Mouse (Mus musculus) heart, embryonic 15.5 days (tissue): ENCODE measurements around the gene 1700122O11Rik. TPM values are rescaled to one million over a fixed set of nuclear protein-coding genes. Genes with fewer than 3 reads are reported as not detected.
A peak's percentile ranks its signal among the peaks of the same experiment; 100 is the strongest.

Experiments used
- ATAC-seq: fragments of 200-750 bp; cut with Nextera tagmentation; replicated peaks from 2 replicates; pipeline ENCODE4 v1.8.0; 2017; ENCODE audit warnings: low read depth, moderate TSS enrichment; ENCODE audit not compliant: insufficient number of reproducible peaks, insufficient read depth, low FRiP score
- H3K27ac ChIP-seq: fragments of 300-500 bp; sonication (generic); 2 replicates; pipeline ENCODE4 v1.5.1; 2015; ENCODE audit warnings: mild to moderate bottlenecking, inconsistent platforms
- H3K27me3 ChIP-seq: fragments of 300-500 bp; sonication (generic); 2 replicates; pipeline ENCODE4 v1.6.1; 2015; ENCODE audit warnings: inconsistent platforms
- H3K36me3 ChIP-seq: fragments of 300-500 bp; sonication (generic); 2 replicates; pipeline ENCODE4 v1.6.1; 2015; ENCODE audit warnings: mild to moderate bottlenecking, inconsistent platforms
- H3K4me1 ChIP-seq: fragments of 300-500 bp; sonication (generic); replicated peaks from 2 replicates; pipeline ENCODE4 v1.6.1; 2015; ENCODE audit warnings: inconsistent platforms
- H3K4me2 ChIP-seq: fragments of 300-500 bp; sonication (generic); 2 replicates; pipeline ENCODE4 v1.6.1; 2015; ENCODE audit warnings: inconsistent platforms, mild to moderate bottlenecking, moderate library complexity
- H3K4me3 ChIP-seq: fragments of 300-500 bp; sonication (generic); 2 replicates; pipeline ENCODE4 v1.5.1; 2015; ENCODE audit warnings: mild to moderate bottlenecking, inconsistent platforms
- H3K9ac ChIP-seq: fragments of 300-500 bp; sonication (generic); 2 replicates; pipeline ENCODE4 v1.6.1; 2015; ENCODE audit warnings: mild to moderate bottlenecking, inconsistent platforms
- H3K9me3 ChIP-seq: fragments of 300-500 bp; sonication (generic); replicated peaks from 2 replicates; pipeline ENCODE4 v1.6.1; 2016; ENCODE audit warnings: inconsistent platforms
- WGBS: fragments of 180-500 bp; shearing (Covaris S2); methylation state at CpG from one replicate; pipeline ENCODE4 v1.1.7; 2015; ENCODE audit warnings: mixed read lengths; 5-methylcytosine and 5-hydroxymethylcytosine counted together
- polyA plus RNA-seq: library from polyadenylated mRNA; unstranded; fragments of >200 nt; fragmentation: Nextera tagmentation; extraction: Ambion mirVana; gene quantifications from 2 replicates; pipeline ENCODE4 v1.2.1, GENCODE M21; 2015

1700122O11Rik gene
- polyA plus RNA-seq, 1 experiment from 2014 or later: not detected

- H3K27ac ChIP-seq: peak overlapping the region; percentile 62
- no peak overlapping the region for H3K9ac ChIP-seq
- peaks cover 67% of the 10 kb centered on the region for H3K4me1 ChIP-seq
Observed at GRCm38 (mm10) chr17:48027677-48028076, 10.4 kb downstream of the 1700122O11Rik start.

GRCm38 (mm10) chr17:48027019-48027418 lies 11.1 kb downstream of the 1700122O11Rik start:
- H3K4me2 ChIP-seq: no peak overlapping the region
- no peak overlapping the region for H3K9ac ChIP-seq
- H3K9me3 ChIP-seq: no peaks in the 10 kb centered on the region
- 0 out of 2 replicates have a peak, but pooled peaks cover 4% of the 10 kb centered on the region for H3K27me3 ChIP-seq
- ATAC-seq: no peak
- 91% methylated on average over 5 of the region's 5 CpGs for WGBS
- peak overlapping the region; percentile 62 for H3K27ac ChIP-seq
- peaks cover 71% of the 10 kb centered on the region for H3K4me1 ChIP-seq
- no peaks in the 10 kb centered on the region for H3K36me3 ChIP-seq
- no peak overlapping the region for H3K4me3 ChIP-seq

More at GRCm38 (mm10) chr17:48027677-48028076, 10.4 kb downstream of the 1700122O11Rik start:
- no peak overlapping the region for H3K4me3 ChIP-seq
- no peaks in the 10 kb centered on the region for H3K9me3 ChIP-seq
- 38% methylated on average over 6 of the region's 6 CpGs for WGBS
- H3K4me2 ChIP-seq: no peak overlapping the region
- peak; percentile 29 for ATAC-seq
- no peaks in the 10 kb centered on the region for H3K36me3 ChIP-seq
- 0 out of 2 replicates have a peak, but pooled peaks cover 4% of the 10 kb centered on the region for H3K27me3 ChIP-seq

GRCm38 (mm10) chr17:48024045-48024444 lies 14.0 kb downstream of the 1700122O11Rik start:
- Histone ChIP-seq H3K27ac (peak overlapping the region; percentile 81), H3K36me3 (no peaks in the 10 kb centered on the region), H3K4me2 (peak overlapping the region; percentile 37), H3K27me3 (no peaks in the 10 kb centered on the region), H3K9me3 (no peaks in the 10 kb centered on the region), H3K4me3 (no peak overlapping the region), H3K9ac (no peak overlapping the region), H3K4me1 (peaks cover 47% of the 10 kb centered on the region)
- 32% methylated on average over 8 of the region's 8 CpGs for WGBS
- ATAC-seq: peak; percentile 65

- H3K4me2 ChIP-seq: no peak overlapping the region
- no peak overlapping the region for H3K4me3 ChIP-seq
- no peaks in the 10 kb centered on the region for H3K36me3 ChIP-seq
- no peaks in the 10 kb centered on the region for H3K27me3 ChIP-seq
- WGBS: 36% methylated on average over 2 of the region's 2 CpGs
- no peaks in the 10 kb centered on the region for H3K9me3 ChIP-seq
- peak; percentile 23 for ATAC-seq
- H3K4me1 ChIP-seq: peaks cover 25% of the 10 kb centered on the region
- H3K9ac ChIP-seq: no peak overlapping the region
- H3K27ac ChIP-seq: no peak overlapping the region
Observed at GRCm38 (mm10) chr17:48019585-48019984, 18.5 kb downstream of the 1700122O11Rik start.

- Histone ChIP-seq H3K4me3 (no peak overlapping the region), H3K27me3 (no peaks in the 10 kb centered on the region), H3K4me2 (no peak overlapping the region), H3K4me1 (peaks cover 4% of the 10 kb centered on the region), H3K9ac (no peak overlapping the region), H3K36me3 (no peaks in the 10 kb centered on the region), H3K27ac (no peak overlapping the region), H3K9me3 (no peaks in the 10 kb centered on the region)
- ATAC-seq: no peak
- WGBS: 68% methylated on average over 5 of the region's 5 CpGs
Observed at GRCm38 (mm10) chr17:48016566-48016965, 21.5 kb downstream of the 1700122O11Rik start.

- Histone ChIP-seq H3K27ac (no peak overlapping the region), H3K27me3 (no peaks in the 10 kb centered on the region), H3K4me3 (no peak overlapping the region), H3K9ac (no peak overlapping the region), H3K4me2 (no peak overlapping the region), H3K4me1 (peaks cover 7% of the 10 kb centered on the region), H3K36me3 (no peaks in the 10 kb centered on the region), H3K9me3 (no peaks in the 10 kb centered on the region)
- 67% methylated on average over 10 of the region's 10 CpGs for WGBS
- ATAC-seq: no peak
Observed at GRCm38 (mm10) chr17:48012561-48012960, 25.5 kb downstream of the 1700122O11Rik start.

- no peak overlapping the region for H3K9ac ChIP-seq
- H3K27me3 ChIP-seq: no peaks in the 10 kb centered on the region
- H3K9me3 ChIP-seq: no peaks in the 10 kb centered on the region
- H3K27ac ChIP-seq: no peak overlapping the region
- no peaks in the 10 kb centered on the region for H3K36me3 ChIP-seq
- WGBS: 91% methylated on average over 12 of the region's 12 CpGs
- H3K4me2 ChIP-seq: no peak overlapping the region
- H3K4me1 ChIP-seq: peaks cover 9% of the 10 kb centered on the region
- ATAC-seq: no peak
- no peak overlapping the region for H3K4me3 ChIP-seq
Observed at GRCm38 (mm10) chr17:48011105-48011504, 27.0 kb downstream of the 1700122O11Rik start.

GRCm38 (mm10) chr17:48010283-48010682 lies 27.8 kb downstream of the 1700122O11Rik start:
- Histone ChIP-seq H3K4me3 (no peak overlapping the region), H3K27ac (no peak overlapping the region), H3K36me3 (no peaks in the 10 kb centered on the region), H3K4me1 (peaks cover 12% of the 10 kb centered on the region), H3K9me3 (no peaks in the 10 kb centered on the region), H3K9ac (no peak overlapping the region), H3K4me2 (no peak overlapping the region), H3K27me3 (no peaks in the 10 kb centered on the region)
- WGBS: 53% methylated on average over 11 of the region's 11 CpGs
- ATAC-seq: 0 out of 2 replicates have a peak, but pooled peaks have one; percentile 28

GRCm38 (mm10) chr17:48005816-48006215 lies 32.3 kb downstream of the 1700122O11Rik start:
- Histone ChIP-seq H3K27ac (no peak overlapping the region), H3K4me1 (peaks cover 32% of the 10 kb centered on the region), H3K4me3 (no peak overlapping the region), H3K9me3 (no peaks in the 10 kb centered on the region), H3K36me3 (no peaks in the 10 kb centered on the region), H3K4me2 (no peak overlapping the region), H3K27me3 (no peaks in the 10 kb centered on the region), H3K9ac (no peak overlapping the region)
- no peak for ATAC-seq
- 60% methylated on average over 4 of the region's 4 CpGs for WGBS

GRCm38 (mm10) chr17:48005091-48005490 lies 33.0 kb downstream of the 1700122O11Rik start:
- no peak; the same call in 1 of the 2 replicates for ATAC-seq
- no peaks in the 10 kb centered on the region for H3K9me3 ChIP-seq
- 0 out of 2 replicates have a peak overlapping the region, but pooled peaks have one; percentile 14 for H3K9ac ChIP-seq
- H3K27me3 ChIP-seq: no peaks in the 10 kb centered on the region
- peaks cover 30% of the 10 kb centered on the region for H3K4me1 ChIP-seq
- H3K4me3 ChIP-seq: no peak overlapping the region
- H3K27ac ChIP-seq: peak overlapping the region; percentile 79
- 11% methylated on average over 8 of the region's 8 CpGs for WGBS
- no peaks in the 10 kb centered on the region for H3K36me3 ChIP-seq
- no peak overlapping the region for H3K4me2 ChIP-seq

GRCm38 (mm10) chr17:48004619-48005018 lies 33.5 kb downstream of the 1700122O11Rik start:
- H3K27ac ChIP-seq: peak overlapping the region; percentile 79
- no peak overlapping the region for H3K4me3 ChIP-seq
- H3K9me3 ChIP-seq: no peaks in the 10 kb centered on the region
- H3K4me2 ChIP-seq: no peak overlapping the region
- no peak for ATAC-seq
- H3K9ac ChIP-seq: 0 out of 2 replicates have a peak overlapping the region, but pooled peaks have one; percentile 14
- H3K27me3 ChIP-seq: no peaks in the 10 kb centered on the region
- 37% methylated on average over 9 of the region's 9 CpGs for WGBS
- H3K36me3 ChIP-seq: no peaks in the 10 kb centered on the region
- peaks cover 34% of the 10 kb centered on the region for H3K4me1 ChIP-seq

- no peaks in the 10 kb centered on the region for H3K27me3 ChIP-seq
- 0 out of 2 replicates have a peak overlapping the region, but pooled peaks have one; percentile 25 for H3K9ac ChIP-seq
- H3K36me3 ChIP-seq: no peaks in the 10 kb centered on the region
- no peaks in the 10 kb centered on the region for H3K9me3 ChIP-seq
- ATAC-seq: no peak
- H3K27ac ChIP-seq: peak overlapping the region; percentile 85
- H3K4me2 ChIP-seq: peak overlapping the region; percentile 79
- WGBS: 75% methylated on average over 4 of the region's 4 CpGs
- peak overlapping the region; percentile 50; the same call in 1 of the 2 replicates for H3K4me3 ChIP-seq
- peaks cover 35% of the 10 kb centered on the region for H3K4me1 ChIP-seq
Observed at GRCm38 (mm10) chr17:48002486-48002885, 35.6 kb downstream of the 1700122O11Rik start.
